Mouse (Mus musculus): ENCODE data around the gene Adk.

The Adk gene

DNA sequence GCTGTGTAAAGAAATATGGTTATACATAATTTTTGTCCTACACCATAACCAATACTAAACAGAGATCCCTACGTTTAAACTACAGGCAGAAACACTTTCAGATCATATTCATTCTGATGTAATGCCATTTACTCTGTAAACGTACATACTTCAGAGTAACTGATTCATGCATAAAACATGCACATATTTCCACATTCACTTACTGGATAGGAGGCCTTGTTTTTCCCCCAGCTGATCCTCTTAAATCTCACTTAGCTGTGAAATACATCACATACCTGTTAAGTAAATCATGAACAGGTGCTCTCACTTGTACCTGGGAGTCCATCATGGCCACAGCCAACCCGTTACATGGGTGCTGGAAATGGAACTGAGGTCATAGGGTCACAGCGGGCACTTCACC is 285.6 kb downstream of the Adk start:
- DNase-seq (ENCODE audit: extremely low spot score, low spot score), result no peak

DNA sequence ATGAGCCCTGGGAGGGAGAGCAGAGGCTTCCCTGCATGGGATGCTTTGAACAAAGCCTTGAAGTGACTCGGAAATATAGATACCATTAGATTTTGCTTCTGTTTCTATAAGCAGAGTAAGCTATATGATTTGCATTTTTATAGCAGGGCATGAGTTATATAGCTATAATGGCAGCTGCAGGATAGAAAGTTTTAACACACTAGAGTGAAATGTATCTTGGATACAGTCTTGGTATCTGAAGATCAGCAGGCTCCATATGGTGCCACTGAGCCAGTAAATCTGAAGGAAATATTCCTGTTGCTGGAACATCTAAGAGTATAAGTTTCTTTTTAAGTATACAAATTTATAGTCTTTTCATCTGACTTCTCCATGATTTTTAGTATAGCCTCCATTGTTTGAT is 288.8 kb downstream of the Adk start:
- no peak for DNase-seq (ENCODE audit: extremely low spot score, low spot score)

DNA sequence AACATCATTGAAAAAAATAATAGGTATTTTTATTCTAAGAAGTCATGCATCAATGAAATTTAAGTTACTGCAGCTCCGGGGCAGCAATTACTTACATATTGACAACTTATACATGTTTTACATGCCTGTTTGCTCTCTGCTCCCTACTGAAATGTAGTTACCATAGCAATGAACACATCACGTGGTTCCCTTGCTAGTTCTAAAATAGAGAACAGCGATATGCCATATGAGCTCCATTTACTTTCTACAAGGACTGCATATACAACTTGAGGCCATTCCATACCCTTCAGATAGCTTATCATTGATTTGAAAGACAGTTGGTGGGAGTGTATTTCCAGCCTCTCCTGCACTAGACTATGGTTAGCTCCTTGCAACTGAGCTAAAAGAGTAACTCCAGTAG is 290.6 kb downstream of the Adk start:
- no peak for DNase-seq (ENCODE audit: extremely low spot score, low spot score)

DNA sequence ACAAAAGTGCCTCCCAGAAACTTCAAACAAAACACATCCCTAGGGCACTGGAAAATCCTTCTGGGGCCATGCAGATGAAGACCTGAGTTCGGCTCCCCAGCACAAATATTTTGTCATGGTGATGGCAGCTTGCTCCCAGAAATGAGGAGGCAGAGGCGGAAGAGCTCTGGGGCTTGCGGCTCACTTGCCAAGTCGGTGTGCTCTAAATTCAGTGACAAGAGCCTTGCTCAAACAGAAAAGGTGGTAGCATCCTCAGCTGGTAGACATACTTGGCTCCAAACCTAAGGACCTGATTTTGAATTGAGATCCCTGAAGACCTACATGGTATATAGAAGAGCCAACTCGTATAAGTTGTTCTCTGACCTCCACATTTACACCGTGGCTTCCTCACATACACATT is 292.5 kb downstream of the Adk start:
- no peak for DNase-seq (ENCODE audit: extremely low spot score, low spot score)

DNA sequence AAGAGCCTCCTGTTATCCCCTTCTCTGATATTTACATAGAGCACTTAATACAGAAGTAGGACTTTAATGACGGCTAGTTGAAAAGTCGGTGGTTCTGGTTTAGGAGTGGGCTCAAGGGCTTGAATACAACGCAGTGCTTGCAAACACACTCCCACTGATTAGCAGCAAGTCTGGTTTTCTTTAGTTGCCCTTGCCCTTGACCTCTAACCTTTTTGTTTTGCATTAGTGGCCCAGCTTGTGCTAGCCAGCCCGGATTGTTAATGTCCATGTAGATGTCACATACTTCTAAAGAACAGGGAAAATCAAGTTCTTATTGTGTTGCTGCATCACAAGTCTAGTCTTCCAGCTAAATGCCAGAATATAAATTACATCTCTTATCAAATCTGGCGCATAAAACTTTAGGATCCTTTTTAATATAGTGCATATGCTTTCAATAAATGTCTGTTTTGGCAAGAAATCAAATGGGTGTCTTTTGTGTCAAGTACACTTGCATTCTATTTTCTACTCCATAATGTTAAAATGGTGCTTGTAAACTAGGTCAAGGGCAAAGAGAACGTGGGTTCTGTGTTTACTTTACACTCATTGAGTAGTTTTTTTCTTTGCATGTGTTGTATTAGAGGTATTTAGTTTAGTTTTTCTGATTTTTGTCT is 296.4 kb downstream of the Adk start:
- DNase-seq (ENCODE audit: extremely low spot score, low spot score), result no peak

DNA sequence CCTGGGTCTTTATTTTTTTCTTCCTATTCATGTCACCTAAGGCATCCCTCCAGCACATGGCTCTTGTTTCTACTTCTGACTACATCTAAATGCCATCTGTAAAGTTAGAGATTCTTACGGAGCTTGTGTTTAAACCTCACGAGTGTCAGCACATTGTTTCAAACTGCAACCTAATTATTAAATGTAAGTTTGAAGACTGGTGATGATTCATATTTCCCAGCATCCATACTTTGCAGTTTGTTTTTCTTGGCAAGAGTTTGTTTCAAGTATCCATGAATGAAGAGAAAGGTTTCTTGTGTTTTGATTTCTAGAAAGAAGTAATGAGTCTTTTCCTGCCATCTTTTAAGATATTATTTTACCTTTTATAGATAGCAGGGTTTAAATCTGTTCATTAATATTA is 299.3 kb downstream of the Adk start:
- no peak for DNase-seq (ENCODE audit: extremely low spot score, low spot score)

DNA sequence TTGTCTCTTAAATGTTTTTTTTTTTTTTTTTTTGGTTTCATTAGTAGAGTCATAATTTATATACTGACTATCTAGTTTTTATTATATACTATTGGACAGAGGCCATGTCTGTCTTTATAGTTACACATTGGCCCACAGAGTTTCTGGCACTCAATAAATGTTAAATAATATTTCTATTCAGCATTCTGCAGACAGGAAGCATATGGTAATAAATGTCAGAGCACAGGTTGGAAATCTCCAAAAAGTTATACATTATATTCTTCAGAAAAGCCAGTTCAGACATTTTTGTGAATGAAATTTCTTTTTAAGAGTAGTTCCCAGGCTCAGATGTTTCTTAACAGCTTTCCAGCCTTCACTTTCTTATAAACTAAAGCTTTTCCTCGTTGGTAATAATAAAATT is 303.9 kb downstream of the Adk start:
- DNase-seq (ENCODE audit: extremely low spot score, low spot score), result no peak

DNA sequence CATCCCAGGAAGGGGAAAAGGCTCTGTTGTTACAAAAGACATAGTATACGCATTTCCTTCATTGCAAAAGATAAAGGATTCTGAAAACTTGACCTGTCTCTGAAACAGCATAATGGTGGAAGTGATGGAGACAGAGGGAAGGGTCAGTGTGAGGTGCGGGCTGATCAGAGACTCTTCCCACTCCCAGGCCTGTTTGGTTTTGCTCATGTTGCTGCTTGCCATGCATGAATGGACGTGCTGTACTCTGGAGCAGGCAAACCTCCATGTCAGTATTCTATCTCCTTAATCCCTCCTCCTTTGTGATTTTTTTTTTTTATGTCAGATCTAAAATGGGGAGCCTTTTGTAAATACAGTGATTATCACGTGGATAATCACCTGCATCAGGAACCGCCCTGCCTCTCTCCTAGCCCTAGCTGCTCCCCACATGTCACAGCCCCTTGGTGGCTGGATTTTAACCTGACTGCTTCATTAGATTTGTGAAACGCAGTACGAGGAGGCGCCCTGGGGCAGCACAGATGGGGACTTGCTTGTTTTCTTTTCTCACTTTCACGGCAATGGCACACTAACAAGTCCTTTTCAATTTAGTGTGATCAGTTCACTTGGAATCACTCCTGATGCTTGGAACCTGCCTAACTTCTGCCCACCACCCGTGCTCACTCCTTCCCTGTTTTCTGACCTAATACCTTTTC is 307.0 kb downstream of the Adk start:
- no peak for DNase-seq (ENCODE audit: extremely low spot score, low spot score)

DNA sequence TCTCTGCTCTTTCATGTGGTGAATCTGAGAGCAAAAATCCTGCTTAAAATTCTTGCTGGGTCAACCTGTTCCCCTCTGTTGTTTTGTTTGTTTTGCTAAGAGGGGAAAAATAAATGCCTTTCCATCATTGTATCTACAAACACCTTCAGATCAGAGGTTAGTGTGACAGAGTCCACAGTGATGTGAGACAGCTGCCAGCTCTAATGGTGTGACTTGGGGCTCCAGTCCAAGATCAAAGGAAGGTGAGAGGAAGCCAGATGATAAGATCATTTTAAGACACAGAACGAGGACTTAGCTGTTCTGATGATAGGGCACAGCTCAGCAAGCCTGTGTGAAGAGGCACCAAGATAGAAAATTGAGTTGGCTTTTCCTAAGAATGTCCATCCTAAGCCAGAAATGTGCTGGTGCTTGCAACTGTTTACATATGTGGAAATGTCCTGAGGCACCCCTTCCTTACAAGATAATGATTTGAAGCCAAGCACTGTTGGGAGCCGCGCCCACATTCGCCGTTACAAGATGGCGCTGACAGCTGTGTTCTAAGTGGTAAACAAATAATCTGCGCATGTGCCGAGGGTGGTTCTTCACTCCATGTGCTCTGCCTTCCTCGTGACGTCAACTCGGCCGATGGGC is 307.6 kb downstream of the Adk start:
- no peak for DNase-seq (ENCODE audit: extremely low spot score, low spot score)

DNA sequence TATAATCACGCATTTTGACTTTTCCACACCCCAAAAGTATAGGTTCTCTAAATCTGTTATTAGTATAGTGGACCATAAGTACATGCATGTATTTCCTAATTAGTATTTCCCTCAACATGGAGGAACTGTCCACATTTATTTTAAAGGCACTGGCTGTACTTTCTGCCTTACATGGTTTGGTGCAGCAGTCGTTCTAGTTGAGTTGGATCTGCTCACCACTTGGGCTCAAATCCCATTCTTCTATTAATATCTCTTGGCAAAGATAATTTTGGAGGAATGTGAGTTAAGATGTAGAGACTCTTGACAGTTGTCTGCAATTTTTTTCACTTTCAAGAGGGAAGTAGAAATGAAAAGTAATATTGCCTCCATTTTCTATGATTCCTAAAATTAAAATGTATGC is 314.7 kb downstream of the Adk start:
- no peak for DNase-seq (ENCODE audit: extremely low spot score, low spot score)

DNA sequence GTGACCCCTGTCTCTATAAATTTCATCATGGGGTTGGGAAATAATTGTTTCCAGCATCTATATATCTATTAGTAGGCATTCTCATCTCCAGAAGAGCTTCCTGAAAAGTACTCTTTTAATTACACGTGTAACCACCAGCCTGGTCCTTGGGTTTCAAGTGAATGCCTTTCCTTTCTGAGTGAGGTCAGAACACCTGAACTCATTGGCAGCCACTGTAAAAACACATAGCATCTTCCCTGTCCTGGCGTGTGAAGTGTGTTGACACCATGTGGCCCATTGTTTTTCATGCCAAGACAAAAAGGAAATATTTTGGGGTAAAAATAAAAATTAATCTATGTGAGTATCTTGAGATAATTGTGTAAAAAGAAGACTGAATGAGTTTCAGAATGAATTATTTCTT is 316.2 kb downstream of the Adk start:
- peak; percentile 16 for DNase-seq (ENCODE audit: extremely low spot score, low spot score)

DNA sequence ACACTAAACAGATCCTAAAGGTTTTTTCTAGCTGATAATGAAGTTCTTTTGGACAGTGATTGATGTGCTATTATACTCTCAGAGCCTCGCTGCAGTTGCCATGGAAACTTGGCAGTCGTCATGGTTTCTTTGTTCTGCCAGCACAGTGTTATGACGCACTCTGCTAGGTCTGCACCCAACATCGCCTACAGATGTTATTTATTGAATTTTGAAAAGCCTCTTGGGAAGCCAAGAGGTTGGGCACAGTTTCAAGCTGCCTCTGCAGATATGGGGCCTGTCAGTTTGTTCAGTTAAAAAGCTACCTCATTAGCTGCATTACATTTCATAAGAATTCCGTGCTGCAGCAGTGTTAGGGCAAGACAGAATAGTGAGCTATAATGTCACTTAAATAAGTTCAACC is 316.8 kb downstream of the Adk start:
- peak; percentile 63 for DNase-seq (ENCODE audit: extremely low spot score, low spot score)

DNA sequence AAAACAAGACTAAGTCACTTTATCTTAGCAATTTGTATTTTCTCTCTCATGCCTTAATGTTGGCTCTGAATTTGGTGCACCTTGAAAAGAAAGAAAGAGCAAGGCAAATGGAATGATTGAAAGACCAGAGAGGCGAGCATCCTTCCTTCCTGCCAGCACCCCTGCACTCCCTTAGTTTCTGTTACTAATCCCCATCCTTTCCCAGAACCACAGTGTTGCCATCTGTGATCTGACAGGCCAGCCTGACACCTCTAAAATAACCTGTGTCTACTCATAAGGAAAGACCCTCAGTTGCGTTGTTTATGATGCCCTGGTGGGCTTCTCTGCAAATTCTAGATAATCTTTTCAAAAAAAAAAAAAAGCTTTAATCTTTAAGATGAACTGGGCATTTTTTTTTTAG is 319.6 kb downstream of the Adk start:
- DNase-seq (ENCODE audit: extremely low spot score, low spot score), result no peak

DNA sequence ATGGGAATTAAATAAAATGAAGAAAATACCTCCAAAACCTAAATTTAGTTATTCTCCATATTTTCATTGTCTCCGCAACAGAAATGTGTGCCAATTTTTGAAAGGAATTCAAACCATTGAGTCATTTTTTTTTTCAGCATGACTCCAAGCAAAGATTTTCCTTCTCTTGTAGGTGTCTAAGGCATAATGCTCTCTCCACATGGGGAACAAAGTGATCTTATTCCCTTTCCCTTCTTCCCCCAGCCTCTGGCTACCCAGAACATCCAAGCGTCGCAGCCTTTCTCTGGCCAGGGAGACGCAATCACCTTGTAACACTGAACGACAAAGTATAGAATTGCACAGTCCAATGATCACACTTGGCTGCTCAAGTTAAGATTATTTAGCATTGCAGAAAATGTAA is 320.3 kb downstream of the Adk start:
- DNase-seq (ENCODE audit: extremely low spot score, low spot score), result no peak

DNA sequence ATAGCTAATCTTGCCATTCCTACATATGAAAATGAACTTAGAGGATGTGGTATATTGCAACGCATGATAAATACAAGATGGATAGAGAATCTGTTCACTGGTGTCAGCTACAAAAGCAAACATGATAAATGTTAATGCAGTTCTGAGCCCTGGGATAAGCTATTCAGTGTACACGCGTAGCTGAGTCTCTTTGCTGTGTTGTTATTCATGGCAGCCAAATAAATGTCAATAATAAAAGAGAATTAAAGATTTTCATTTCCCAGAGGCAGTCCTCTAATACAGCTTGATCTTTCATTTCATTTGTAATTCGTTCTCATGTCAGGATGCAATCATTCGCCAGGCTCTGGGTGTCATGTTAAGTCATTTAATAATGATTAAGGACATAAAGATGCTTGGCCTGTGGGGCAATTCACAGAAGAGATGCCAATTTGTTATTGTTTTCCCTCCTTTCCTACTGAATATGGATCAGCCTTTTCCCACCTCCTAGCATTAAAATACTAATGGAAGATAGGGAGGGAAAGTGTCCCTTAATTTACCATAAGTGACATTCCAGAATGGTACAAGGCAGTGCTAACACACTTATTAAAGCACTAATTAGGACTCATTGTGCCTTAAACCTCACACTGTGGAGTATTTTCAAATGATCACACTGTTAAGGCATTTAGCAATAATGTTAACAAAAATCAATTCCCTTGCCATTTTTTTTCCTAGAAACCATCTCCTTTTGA is 331.5 kb downstream of the Adk start:
- DNase-seq (ENCODE audit: extremely low spot score, low spot score), result no peak

DNA sequence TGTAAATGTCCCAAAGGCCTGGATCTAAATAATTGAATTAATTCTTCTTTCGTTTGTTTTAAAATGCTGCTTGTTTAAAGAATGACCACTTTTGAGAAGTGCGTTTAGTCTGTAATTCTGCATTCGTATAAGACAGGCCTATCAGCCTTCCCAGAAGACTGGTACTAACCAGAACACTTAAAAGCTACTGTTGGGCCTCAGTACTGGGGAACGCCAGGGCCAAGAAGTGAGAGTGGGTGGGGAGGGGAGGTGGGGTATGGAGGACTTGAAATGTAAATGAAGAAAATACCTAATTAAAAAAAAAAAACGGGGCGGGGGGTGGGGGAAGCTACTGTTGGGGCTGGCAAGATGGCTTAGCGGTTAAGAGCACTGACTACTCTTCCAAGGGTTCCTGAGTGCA is 347.1 kb downstream of the Adk start:
- DNase-seq (ENCODE audit: extremely low spot score, low spot score), result no peak

DNA sequence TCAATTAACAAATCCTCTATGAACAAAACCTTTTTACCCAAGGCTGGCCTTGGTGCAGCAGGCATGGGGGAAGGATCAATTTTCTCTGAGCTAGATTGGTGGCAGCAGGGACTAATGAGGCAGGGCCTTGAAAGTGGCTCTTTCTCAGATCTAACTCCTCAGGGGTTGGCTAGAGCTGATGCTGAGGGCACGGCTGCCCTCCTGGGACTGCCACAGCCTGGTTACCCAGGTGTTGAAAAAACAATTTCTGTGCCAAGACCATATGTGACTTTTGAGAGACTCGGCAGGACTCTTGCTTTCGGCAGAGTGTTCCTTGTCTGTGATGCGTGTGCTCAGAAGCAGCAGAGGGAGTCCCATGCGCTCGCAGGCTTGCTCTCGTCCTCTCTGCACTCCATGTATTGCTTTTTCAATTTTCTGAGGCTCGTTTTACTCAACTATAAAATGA is 349.8 kb downstream of the Adk start:
- DNase-seq (ENCODE audit: extremely low spot score, low spot score), result no peak

DNA sequence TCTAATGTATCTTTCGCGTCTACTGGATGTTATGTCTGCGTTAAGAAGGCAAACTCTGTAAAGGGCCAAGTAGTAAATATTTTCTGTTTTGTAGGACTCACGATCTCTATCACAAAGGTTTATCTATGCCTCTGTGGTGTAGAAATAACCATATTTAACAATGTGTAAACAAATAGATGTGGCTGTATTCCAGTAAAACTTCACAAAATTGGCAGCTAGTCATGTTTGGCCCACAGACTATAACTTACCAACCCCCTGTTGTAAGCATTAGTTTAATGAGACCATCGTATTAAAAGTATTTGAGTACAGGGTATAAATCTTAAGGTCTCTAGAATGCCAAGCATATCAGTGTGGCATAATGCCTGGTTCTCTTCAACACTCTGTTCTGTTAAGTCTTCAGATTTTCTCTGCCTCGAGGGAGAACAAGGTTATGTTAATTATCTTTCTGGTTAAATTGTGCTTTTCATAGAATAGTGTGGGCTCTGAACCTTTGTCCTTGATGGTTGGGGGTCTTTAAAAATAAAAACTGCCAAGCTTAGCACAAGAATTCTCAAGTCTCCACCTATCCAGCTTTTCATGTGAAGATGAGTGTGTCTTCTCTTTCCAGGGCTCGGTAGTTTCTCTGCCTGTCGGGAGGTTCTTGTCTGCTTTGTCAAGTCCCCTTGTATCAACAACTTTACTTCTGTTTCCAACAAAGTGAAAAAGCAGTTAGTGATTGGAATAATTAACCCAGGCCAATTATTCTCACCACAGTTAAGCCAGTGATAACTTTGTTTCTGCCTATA is 350.4 kb downstream of the Adk start:
- no peak for DNase-seq (ENCODE audit: extremely low spot score, low spot score)

DNA sequence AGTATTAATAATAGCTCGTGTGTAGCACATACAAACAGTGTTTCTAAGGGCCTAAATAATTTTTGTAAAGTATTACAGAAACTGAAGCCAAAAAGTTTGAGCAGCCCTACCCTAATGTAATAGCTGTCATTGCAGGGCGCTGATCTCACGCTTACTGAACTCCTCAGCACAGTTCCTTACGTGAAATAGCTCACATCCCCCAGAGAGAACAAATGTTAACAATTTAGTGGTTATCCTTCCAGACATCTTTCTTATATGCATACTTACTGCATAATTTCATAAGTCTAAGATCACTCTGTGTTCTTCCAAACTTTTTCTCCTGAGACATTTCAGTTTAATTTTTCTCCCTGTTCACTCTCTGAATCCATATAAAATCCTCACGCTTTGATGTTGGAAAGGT is 354.6 kb downstream of the Adk start:
- DNase-seq (ENCODE audit: extremely low spot score, low spot score), result no peak

DNA sequence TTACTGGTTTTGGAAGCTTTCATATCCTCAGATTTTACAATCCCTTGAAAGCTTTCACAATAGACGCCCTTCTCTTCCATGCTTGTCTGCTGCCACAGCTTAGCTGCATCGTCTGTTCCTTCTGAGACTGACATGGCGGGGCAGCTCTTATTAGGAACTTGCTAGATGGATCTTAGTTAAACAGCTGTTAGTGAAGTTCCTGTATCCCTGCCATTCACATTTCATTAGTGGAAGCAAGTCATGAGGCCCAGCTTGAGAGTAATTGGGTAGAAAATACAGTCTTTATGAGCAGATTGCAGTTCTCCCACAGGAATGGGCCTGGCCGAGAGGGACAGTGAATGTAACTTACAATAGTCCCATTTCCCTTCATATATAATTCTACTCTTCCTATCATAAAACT is 356.5 kb downstream of the Adk start:
- no peak for DNase-seq (ENCODE audit: extremely low spot score, low spot score)

DNA sequence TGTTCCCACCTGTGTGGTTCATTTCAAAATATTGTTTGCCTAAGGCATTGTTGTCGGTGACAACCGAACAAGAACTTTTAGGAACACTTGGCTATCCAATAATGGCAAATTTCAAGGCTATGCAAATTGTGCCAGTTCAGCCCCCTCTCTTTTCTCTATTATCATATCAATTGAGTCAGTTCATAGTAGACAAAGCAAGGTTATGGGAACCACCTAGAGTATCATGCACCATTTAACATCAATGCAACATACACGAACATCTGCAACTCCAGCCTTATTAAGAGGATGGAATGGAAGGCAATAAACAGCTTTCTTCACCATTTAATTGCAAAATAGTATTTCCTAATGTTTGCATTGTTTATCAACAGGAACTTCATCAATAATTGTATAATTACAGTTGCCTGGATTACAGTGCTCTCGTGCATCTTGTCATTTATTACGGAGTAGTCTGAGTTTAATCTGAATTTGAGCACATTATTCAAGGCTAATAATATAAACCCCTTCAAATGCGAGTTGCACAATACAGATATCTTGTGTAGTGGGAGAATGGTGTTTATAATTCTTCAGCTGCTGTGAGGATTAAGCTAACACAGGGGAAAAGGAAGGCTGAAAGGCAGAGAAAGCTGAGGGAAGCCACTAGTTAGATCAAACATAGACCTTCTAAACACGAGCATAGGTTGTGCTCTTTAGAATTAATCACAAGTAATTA is 358.5 kb downstream of the Adk start:
- DNase-seq (ENCODE audit: extremely low spot score, low spot score), result no peak
